Mouse (Mus musculus): ENCODE data around the gene Rbm28.
"Not testable (repeated sequence)": the region's sequence is repeated elsewhere in the genome, so short reads cannot be mapped to it uniquely, and the experiment has no call there.

DNA sequence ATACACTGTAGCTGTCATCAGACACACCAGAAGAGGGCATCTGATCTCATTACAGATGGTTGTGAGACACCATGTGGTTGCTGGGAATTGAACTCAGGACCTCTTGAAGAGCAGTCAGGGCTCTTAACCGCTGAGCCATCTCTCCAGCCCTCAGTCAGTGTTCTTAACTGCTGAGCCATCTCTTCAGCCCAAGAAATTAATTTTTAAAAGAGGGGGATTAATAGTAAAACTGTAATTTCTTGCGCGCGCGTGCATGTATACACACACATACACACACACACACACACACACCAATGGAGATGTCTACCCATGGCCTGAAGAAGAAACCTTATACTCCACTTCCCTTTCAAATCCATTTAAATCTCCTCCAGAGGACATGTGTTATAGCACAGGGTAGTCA, 3.5 kb downstream of the Rbm28 start:
- not testable (repeated sequence) for TF ChIP-seq POLR2A (IDR thresholded peaks at IDR 0.05; ENCODE audit: extremely low read depth, insufficient read depth, low read length); CTCF (IDR thresholded peaks at IDR 0.05; ENCODE audit: low read depth, low read length)
